Mouse (Mus musculus): ENCODE results near the gene Slc16a9.

The Slc16a9 gene

DNA sequence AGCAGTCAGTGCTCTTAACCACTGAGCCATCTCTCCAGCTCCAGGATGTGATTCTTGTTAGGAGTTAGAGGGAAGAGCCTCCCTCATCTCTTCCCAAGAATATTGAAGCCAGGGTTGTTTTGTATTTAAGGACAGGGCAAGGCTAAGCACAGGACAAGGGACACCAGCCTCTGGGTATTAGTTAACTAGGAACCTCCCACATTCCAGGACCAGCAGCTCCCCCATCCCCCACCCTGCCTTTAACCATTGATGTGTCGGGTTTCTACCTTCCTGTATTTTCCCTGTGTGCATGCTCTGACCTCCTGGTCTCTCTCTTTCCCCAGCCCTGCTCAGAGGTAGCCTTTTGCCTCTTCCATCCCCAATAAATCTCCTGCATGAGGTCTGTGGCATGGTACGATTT, 56.3 kb downstream of the Slc16a9 start:
- DNase-seq (ENCODE audit: low spot score in 2 of 2) = no peak

- no peak for DNase-seq (ENCODE audit: low spot score in 2 of 2)
These were observed 58.3 kb downstream of the Slc16a9 start for GRCm38 (mm10) chr10:70303203-70303602.

DNA sequence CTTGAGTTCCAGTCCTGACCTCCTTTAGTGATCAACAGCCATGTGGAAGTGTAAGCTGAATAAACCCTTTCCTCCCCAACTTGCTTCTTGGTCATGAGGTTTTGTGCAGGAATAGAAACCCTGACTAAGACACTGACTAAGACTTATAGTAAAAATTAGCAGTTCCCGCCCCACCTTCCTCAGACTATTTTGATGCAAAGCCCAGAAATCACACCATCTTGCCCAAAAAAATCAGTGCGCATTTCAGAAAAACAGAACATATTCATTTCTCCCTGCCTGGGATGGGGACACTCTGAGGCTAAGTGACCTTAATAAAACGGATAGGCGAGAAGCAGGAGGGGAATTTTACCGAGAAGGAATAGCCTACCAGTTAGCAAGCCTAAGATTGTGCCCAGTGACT, 60.8 kb downstream of the Slc16a9 start:
- DNase-seq (ENCODE audit: low spot score in 2 of 2) = no peak

GRCm38 (mm10) chr10:70309416-70309815, 64.5 kb downstream of the Slc16a9 start:
- no peak for DNase-seq (ENCODE audit: low spot score in 2 of 2)

GRCm38 (mm10) chr10:70310646-70311045, 65.7 kb downstream of the Slc16a9 start:
- DNase-seq (ENCODE audit: low spot score in 2 of 2) = no peak

- DNase-seq (ENCODE audit: low spot score in 2 of 2) = no peak
These were observed 71.0 kb downstream of the Slc16a9 start for GRCm38 (mm10) chr10:70315895-70316294.

GRCm38 (mm10) chr10:70316856-70317255, 72.0 kb downstream of the Slc16a9 start:
- no peak for DNase-seq (ENCODE audit: low spot score in 2 of 2)

GRCm38 (mm10) chr10:70317394-70317965, 72.6 kb downstream of the Slc16a9 start:
- DNase-seq (ENCODE audit: low spot score in 2 of 2) = no peak

DNA sequence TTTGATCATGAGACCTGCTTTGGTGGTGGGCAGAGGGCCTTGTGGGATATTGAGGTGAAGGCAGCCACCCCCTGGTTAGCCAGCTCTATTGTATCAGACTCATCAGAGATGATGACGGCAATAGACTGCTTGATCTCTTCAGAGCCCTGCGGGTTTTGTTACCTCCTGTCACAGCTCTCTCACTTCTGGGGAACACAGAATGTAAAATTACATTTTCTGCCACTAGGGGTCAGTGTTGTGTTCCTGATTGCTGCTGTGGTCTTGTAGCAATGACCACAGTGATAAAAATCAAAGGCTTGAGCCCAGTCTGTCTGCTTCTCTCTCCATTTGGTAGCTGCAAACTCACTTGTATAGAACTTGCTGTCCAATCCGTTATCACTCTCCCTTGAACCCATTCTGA, 73.7 kb downstream of the Slc16a9 start:
- DNase-seq (ENCODE audit: low spot score in 2 of 2) = peak; percentile 9 to 43

DNA sequence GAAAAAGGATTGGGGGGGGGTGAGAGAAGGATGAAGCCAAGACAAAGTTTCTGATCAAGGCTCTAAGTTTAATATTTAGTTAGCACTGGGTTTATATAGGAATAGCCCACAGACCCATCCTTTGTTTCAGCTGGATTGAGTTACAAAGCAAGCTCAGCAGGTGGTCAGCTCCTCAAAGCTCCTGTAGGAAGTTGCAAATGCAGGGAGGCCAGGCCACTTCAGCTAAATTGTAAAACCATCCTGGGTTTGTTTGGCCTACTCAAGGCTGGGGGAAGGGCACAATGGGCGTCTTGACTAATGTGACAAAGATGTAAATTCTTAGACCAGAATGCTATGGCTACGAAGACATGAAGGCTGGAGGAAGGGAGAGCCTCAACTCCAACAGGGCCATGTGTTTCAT, 80.6 kb downstream of the Slc16a9 start:
- DNase-seq (ENCODE audit: low spot score in 2 of 2) = no peak

DNA sequence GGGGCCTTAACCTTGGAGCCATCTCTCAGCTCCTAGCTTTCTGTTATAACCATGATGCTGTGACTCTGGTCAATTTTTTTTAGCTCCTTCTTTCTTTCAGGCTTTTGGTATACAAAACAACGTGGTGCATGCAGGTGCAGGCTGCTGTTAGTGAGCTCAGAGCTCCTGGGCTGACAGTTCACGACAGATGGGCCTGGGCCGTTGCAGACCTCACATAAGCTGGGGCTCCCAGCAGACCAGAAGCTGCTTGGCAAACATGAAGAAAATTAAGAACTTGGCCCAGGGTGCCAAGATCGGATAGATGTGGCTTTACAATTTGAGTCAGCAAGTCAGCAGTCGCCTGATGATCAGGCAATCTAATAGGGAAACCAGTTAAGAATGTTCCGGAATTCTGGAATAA, 82.4 kb downstream of the Slc16a9 start:
- no peak for DNase-seq (ENCODE audit: low spot score in 2 of 2)

DNA sequence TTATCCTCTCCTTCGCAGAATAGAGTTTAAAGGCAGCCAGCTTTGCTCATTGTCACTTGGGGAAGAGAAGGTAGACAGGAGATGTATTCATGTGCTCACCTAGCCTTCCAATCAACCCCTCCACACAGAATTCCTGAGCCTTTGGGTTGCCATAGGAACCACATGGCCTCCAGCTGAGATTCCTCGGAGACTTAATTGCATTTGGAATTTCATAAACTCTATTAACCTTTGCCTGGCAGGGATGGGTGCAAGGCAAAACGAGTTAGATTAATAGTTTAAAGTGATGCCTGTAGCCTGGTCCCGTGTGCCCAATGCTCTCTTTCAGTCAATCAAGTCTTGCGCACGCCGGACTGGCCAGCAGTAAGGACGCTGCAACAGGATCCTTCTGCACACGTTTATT, 83.2 kb downstream of the Slc16a9 start:
- no peak for DNase-seq (ENCODE audit: low spot score in 2 of 2)

All from heart, adult 9 months (tissue).